Mouse (Mus musculus) liver, postnatal 0 days (tissue): ENCODE results near the gene Ermap.

Experiments
- CTCF ChIP-seq: sonication (generic); IDR thresholded peaks from 2 replicates; pipeline ENCODE4 v1.5.1; 2016; ENCODE audit warnings: antibody characterized with exemption, low read depth
- EP300 ChIP-seq: IDR thresholded peaks from 2 replicates; pipeline ENCODE4 v1.6.1; 2016; ENCODE audit warnings: antibody characterized with exemption, low read depth, mild to moderate bottlenecking

DNA sequence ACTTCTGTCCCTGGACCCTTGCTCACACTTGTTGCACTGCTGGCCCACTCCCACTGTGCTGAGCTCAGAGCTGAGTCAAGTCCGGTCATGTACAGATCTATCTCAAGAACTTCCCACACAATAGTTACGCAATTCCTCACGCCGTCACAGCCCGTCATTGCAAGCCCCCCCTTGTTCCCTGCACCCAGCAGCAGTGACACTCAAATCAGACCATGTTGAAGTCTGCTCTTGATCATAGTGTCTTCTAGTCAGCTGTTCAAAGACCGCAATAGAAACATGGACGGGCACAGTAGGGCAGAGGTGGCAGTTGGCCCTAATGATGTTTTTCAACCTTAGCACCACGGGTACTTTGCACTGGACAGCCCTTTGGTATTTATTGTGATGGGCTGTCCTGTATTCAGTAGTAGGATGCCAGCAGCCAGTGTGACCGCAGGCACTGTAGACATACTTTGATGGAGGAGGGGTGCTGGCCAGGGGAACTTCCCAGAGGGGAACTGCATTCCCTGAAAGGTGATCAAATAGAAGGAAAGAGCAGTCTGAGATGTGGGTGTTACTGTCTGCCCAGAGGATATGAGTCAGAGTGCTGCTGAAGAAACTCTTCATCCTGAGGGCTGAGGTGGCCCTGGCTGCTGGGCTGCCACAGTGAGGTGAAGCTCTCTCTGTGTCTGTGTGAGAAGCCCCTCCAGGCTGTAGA, 64.1 kb downstream of the Ermap start:
- TF ChIP-seq CTCF (no peak), EP300 (no peak)
